Mouse (Mus musculus) CH12.LX (cell line): ENCODE results near the gene Hmox2. TPM values are rescaled to one million over a fixed set of nuclear protein-coding genes. Genes with fewer than 3 reads are reported as not detected.

Experiments
- DNase-seq: peaks from one replicate; pipeline ENCODE4 v3.0.0-alpha.2; 2013; ENCODE audit errors: extremely low read depth
- H3K27ac ChIP-seq: 2 replicates; pipeline ENCODE4 v1.5.1; 2012; ENCODE audit warnings: low read depth, mild to moderate bottlenecking, control low read depth, moderate library complexity; ENCODE audit not compliant: insufficient read depth
- H3K27me3 ChIP-seq: replicated peaks from 2 replicates; pipeline ENCODE3; 2012; ENCODE audit warnings: inconsistent platforms
- H3K36me3 ChIP-seq, 2 experiments: replicated peaks in 1 of 2; 2 replicates each; pipeline versions ENCODE3 to v1.6.1; 2012; ENCODE audit warnings: inconsistent platforms in 1 of 2, low read length in 1 of 2, mild to moderate bottlenecking in 1 of 2, mixed read lengths in 1 of 2, moderate library complexity in 1 of 2; ENCODE audit not compliant: control insufficient read depth in 1 of 2, insufficient read depth in 1 of 2
- H3K4me1 ChIP-seq, 2 experiments: 2 replicates each; pipeline ENCODE4 v1.6.1; 2012; ENCODE audit warnings: inconsistent platforms in 1 of 2, moderate library complexity in 1 of 2; ENCODE audit not compliant: insufficient read depth in 2 of 2, control insufficient read depth in 1 of 2
- H3K4me2 ChIP-seq: 2 replicates; pipeline ENCODE4 v1.6.1; 2012; ENCODE audit warnings: low read depth, mild to moderate bottlenecking, control low read depth; ENCODE audit not compliant: poor library complexity, insufficient read depth, severe bottlenecking
- H3K4me3 ChIP-seq, 3 experiments: fragments of 150-350 bp in 1 of 3; sonication (generic) in 1 of 3; replicated peaks in 1 of 3; 2 replicates each; pipeline versions ENCODE3 to v1.5.1; 2011 to 2012; ENCODE audit warnings: low read depth in 2 of 3, low read length in 2 of 3, mild to moderate bottlenecking in 2 of 3, moderate library complexity in 2 of 3, control low read depth in 1 of 3, improper control_type of control experiment in 1 of 3, inconsistent platforms in 1 of 3, mixed read lengths in 1 of 3; ENCODE audit not compliant: poor library complexity in 1 of 3
- H3K79me2 ChIP-seq: replicated peaks from 2 replicates; pipeline ENCODE4 v1.6.1; 2012; ENCODE audit warnings: mild to moderate bottlenecking, moderate library complexity; ENCODE audit not compliant: control insufficient read depth, poor library complexity, insufficient read depth, severe bottlenecking; ENCODE audit errors: extremely low read depth
- H3K9ac ChIP-seq: 2 replicates; pipeline ENCODE4 v1.6.1; 2012; ENCODE audit warnings: low read depth, mild to moderate bottlenecking, control low read depth, moderate library complexity; ENCODE audit not compliant: insufficient read depth
- H3K9me3 ChIP-seq: replicated peaks from 2 replicates; pipeline ENCODE3; 2012; ENCODE audit warnings: low read length, inconsistent platforms, mixed read lengths
- BHLHE40 ChIP-seq: IDR thresholded peaks from 2 replicates; pipeline ENCODE4 v1.6.1; 2011; ENCODE audit warnings: mild to moderate bottlenecking, low read depth, low read length, improper control_type of control experiment
- EP300 ChIP-seq: IDR thresholded peaks from 2 replicates; pipeline ENCODE4 v1.6.1; 2011; ENCODE audit warnings: low read length, improper control_type of control experiment
- KAT2A ChIP-seq: IDR thresholded peaks from 2 replicates; pipeline ENCODE4 v1.6.1; 2012; ENCODE audit warnings: low read length, improper control_type of control experiment, inconsistent platforms; ENCODE audit not compliant: insufficient replicate concordance
- MAFK ChIP-seq: IDR thresholded peaks from 2 replicates; pipeline ENCODE4 v1.6.1; 2011; ENCODE audit warnings: low read length, improper control_type of control experiment; ENCODE audit not compliant: insufficient replicate concordance
- MAZ ChIP-seq: IDR thresholded peaks from 2 replicates; pipeline ENCODE4 v1.6.1; 2012; ENCODE audit warnings: low read depth, mild to moderate bottlenecking, inconsistent platforms, low read length, improper control_type of control experiment, moderate library complexity
- MXI1 ChIP-seq: IDR thresholded peaks from 2 replicates; pipeline ENCODE4 v1.6.1; 2011; ENCODE audit warnings: mild to moderate bottlenecking, low read depth, low read length, improper control_type of control experiment
- MYC ChIP-seq: IDR thresholded peaks from 2 replicates; pipeline ENCODE4 v1.6.1; 2011; ENCODE audit warnings: low read depth, mild to moderate bottlenecking, improper control_type of control experiment, low read length
- NELFE ChIP-seq: IDR thresholded peaks from 2 replicates; pipeline ENCODE4 v1.6.1; 2011; ENCODE audit warnings: low read depth, low read length, improper control_type of control experiment
- POLR2A ChIP-seq: IDR thresholded peaks from 2 replicates; pipeline ENCODE4 v1.6.1; 2011; ENCODE audit warnings: low read depth, mild to moderate bottlenecking, improper control_type of control experiment, low read length
- TCF12 ChIP-seq: IDR thresholded peaks from 2 replicates; pipeline ENCODE4 v1.6.1; 2014; ENCODE audit warnings: low read depth, mild to moderate bottlenecking, inconsistent platforms, low read length, improper control_type of control experiment
- USF2 ChIP-seq: conservative IDR thresholded peaks from 2 replicates; pipeline ENCODE4 v1.6.1; 2011; ENCODE audit warnings: low read depth, low read length, improper control_type of control experiment
- ZNF384 ChIP-seq: IDR thresholded peaks from 2 replicates; pipeline ENCODE4 v1.6.1; 2012; ENCODE audit warnings: low read depth, low read length, improper control_type of control experiment, inconsistent platforms
- dilution Hi-C: fragments of 300-500 bp; cut with MboI; formaldehyde crosslinking; loops from 2 replicates; pipeline ENCODE4 v1.14.3; 2020; ENCODE audit warnings: low sequenced_read_pairs; ENCODE audit not compliant: extremely low pct_unique_long_range_greater_than_20kb, extremely low pct_ligation_motif_present
- in situ Hi-C: fragments of 300-500 bp; cut with MboI; formaldehyde crosslinking; loops from 3 replicates; pipeline ENCODE4 v1.14.3; 2019; ENCODE audit warnings: low sequenced_read_pairs, low pct_ligation_motif_present, low pct_unique_long_range_greater_than_20kb, mixed read lengths
- polyA plus RNA-seq: library from polyadenylated mRNA; unstranded; fragments of >175 nt; gene quantifications from 2 replicates; pipeline ENCODE4 v1.2.1, GENCODE M21; 2012; ENCODE audit warnings: low read depth; ENCODE audit not compliant: insufficient read length
- total RNA-seq, 2 experiments: library from RNA; depleted of rRNA; stranded (reverse); fragments of 300-350 nt in 1 of 2; fragments of >200 nt in 1 of 2; gene quantifications; 2 replicates each; pipeline ENCODE4 v1.2.3; 2012 to 2014

The Hmox2 gene
- total and polyA plus RNA-seq, 3 experiments: 72.3 to 91.9 (median 74.0) TPM

GRCm38 (mm10) chr16:4796631-4797030, 70.5 kb downstream of the Hmox2 start:
- no peaks in the 10 kb centered on the region for H3K36me3 ChIP-seq
- H3K4me1 ChIP-seq: no peaks in the 10 kb centered on the region
- no peak overlapping the region for H3K4me3 ChIP-seq
- in situ Hi-C loops: no loop called here
- H3K79me2 ChIP-seq: no peaks in the 10 kb centered on the region
- dilution Hi-C loops: no loop called here
- TF ChIP-seq ZNF384: no peak
- no peak for TF ChIP-seq BHLHE40
- no peak for TF ChIP-seq MXI1
- no peak for TF ChIP-seq USF2
- TF ChIP-seq MYC: no peak
- TF ChIP-seq EP300: no peak
- no peak for TF ChIP-seq KAT2A
- no peak for TF ChIP-seq NELFE
- no peak for TF ChIP-seq TCF12
- no peak for TF ChIP-seq MAZ
- no peak for TF ChIP-seq MAFK
- TF ChIP-seq POLR2A: no peak
- TF ChIP-seq, all 38 proteins: peak for 0
- no peak overlapping the region for H3K27ac ChIP-seq
- no peak overlapping the region for H3K4me2 ChIP-seq
- DNase-seq: no peak
- peaks cover 7% of the 10 kb centered on the region for H3K9me3 ChIP-seq
- H3K27me3 ChIP-seq: no peaks in the 10 kb centered on the region
- H3K9ac ChIP-seq: no peak overlapping the region

Other genes with a start within 250 kb of the Hmox2 start
- gene Srl, start 184.5 kb upstream of the Hmox2 start, total RNA-seq (2012; rRNA removed): 44.6 and 60.3 TPM in 2 replicates
- gene Srl, start 184.5 kb upstream of the Hmox2 start, total RNA-seq (2014; rRNA removed): 62.7 and 88.8 TPM in 2 replicates
- 71.3 and 77.9 TPM in 2 replicates for gene Srl, start 184.5 kb upstream of the Hmox2 start, polyA plus RNA-seq
- gene Tfap4, start 166.5 kb upstream of the Hmox2 start, total RNA-seq (2012; rRNA removed): 23.5 and 27.5 TPM in 2 replicates
- 24.0 and 25.0 TPM in 2 replicates for gene Tfap4, start 166.5 kb upstream of the Hmox2 start, total RNA-seq (2014; rRNA removed)
- gene Tfap4, start 166.5 kb upstream of the Hmox2 start, polyA plus RNA-seq: 43.3 and 46.6 TPM in 2 replicates
- 2.1 and 2.5 TPM in 2 replicates for gene Glis2, start 131.6 kb upstream of the Hmox2 start, total RNA-seq (2012; rRNA removed)
- gene Glis2, start 131.6 kb upstream of the Hmox2 start, total RNA-seq (2014; rRNA removed): 0.39 and 0.59 TPM in 2 replicates
- 3.2 and 3.3 TPM in 2 replicates for gene Glis2, start 131.6 kb upstream of the Hmox2 start, polyA plus RNA-seq
- gene Pam16, start 101.4 kb upstream of the Hmox2 start, total RNA-seq (2012; rRNA removed): 152 and 158 TPM in 2 replicates
- gene Pam16, start 101.4 kb upstream of the Hmox2 start, total RNA-seq (2014; rRNA removed): 93.3 and 103 TPM in 2 replicates
- gene Pam16, start 101.4 kb upstream of the Hmox2 start, polyA plus RNA-seq: 11.6 and 38.2 TPM in 2 replicates
- 1.4 and 2.0 TPM in 2 replicates for gene Vasn, start 86.4 kb upstream of the Hmox2 start, total RNA-seq (2012; rRNA removed)
- 2.2 TPM in 2 replicates for gene Vasn, start 86.4 kb upstream of the Hmox2 start, total RNA-seq (2014; rRNA removed)
- 4.1 and 5.0 TPM in 2 replicates for gene Vasn, start 86.4 kb upstream of the Hmox2 start, polyA plus RNA-seq
- 80.4 and 81.8 TPM in 2 replicates for gene Dnaja3, start 86.4 kb upstream of the Hmox2 start, total RNA-seq (2012; rRNA removed)
- 85.1 and 85.3 TPM in 2 replicates for gene Dnaja3, start 86.4 kb upstream of the Hmox2 start, total RNA-seq (2014; rRNA removed)
- gene Dnaja3, start 86.4 kb upstream of the Hmox2 start, polyA plus RNA-seq: 51.5 and 56.6 TPM in 2 replicates
- 19.8 and 20.0 TPM in 2 replicates for gene Coro7, start 46.6 kb upstream of the Hmox2 start, total RNA-seq (2012; rRNA removed)
- gene Coro7, start 46.6 kb upstream of the Hmox2 start, total RNA-seq (2014; rRNA removed): 5.7 and 6.1 TPM in 2 replicates
- gene Coro7, start 46.6 kb upstream of the Hmox2 start, polyA plus RNA-seq: 40.2 and 43.2 TPM in 2 replicates
- 20.0 and 20.3 TPM in 2 replicates for gene Nmral1, start 7.0 kb upstream of the Hmox2 start, total RNA-seq (2012; rRNA removed)
- gene Nmral1, start 7.0 kb upstream of the Hmox2 start, total RNA-seq (2014; rRNA removed): 2.4 and 3.6 TPM in 2 replicates
- gene Nmral1, start 7.0 kb upstream of the Hmox2 start, polyA plus RNA-seq: 3.2 TPM in 2 replicates
- gene Cdip1, start 63.9 kb downstream of the Hmox2 start, total RNA-seq (2012; rRNA removed): 28.0 and 28.7 TPM in 2 replicates
- gene Cdip1, start 63.9 kb downstream of the Hmox2 start, total RNA-seq (2014; rRNA removed): 20.0 and 22.3 TPM in 2 replicates
- 18.5 and 22.2 TPM in 2 replicates for gene Cdip1, start 63.9 kb downstream of the Hmox2 start, polyA plus RNA-seq
- gene 4930562C15Rik, start 109.1 kb downstream of the Hmox2 start, total RNA-seq (2012; rRNA removed): 0.04 and 0.13 TPM in 2 replicates
- gene 4930562C15Rik, start 109.1 kb downstream of the Hmox2 start, total RNA-seq (2014; rRNA removed): 0.11 and 0.20 TPM in 2 replicates
- gene 4930562C15Rik, start 109.1 kb downstream of the Hmox2 start, polyA plus RNA-seq: 0.59 and 0.80 TPM in 2 replicates
- gene Ubald1, start 154.0 kb downstream of the Hmox2 start, total RNA-seq (2012; rRNA removed): 11.6 and 12.9 TPM in 2 replicates
- 7.2 and 9.6 TPM in 2 replicates for gene Ubald1, start 154.0 kb downstream of the Hmox2 start, total RNA-seq (2014; rRNA removed)
- 48.7 and 53.7 TPM in 2 replicates for gene Ubald1, start 154.0 kb downstream of the Hmox2 start, polyA plus RNA-seq
- gene Mgrn1, start 159.9 kb downstream of the Hmox2 start, total RNA-seq (2012; rRNA removed): 14.1 and 16.9 TPM in 2 replicates
- gene Mgrn1, start 159.9 kb downstream of the Hmox2 start, total RNA-seq (2014; rRNA removed): 9.0 and 11.7 TPM in 2 replicates
- gene Mgrn1, start 159.9 kb downstream of the Hmox2 start, polyA plus RNA-seq: 12.9 and 15.5 TPM in 2 replicates
- 65.7 and 66.1 TPM in 2 replicates for gene Nudt16l1, start 212.4 kb downstream of the Hmox2 start, total RNA-seq (2012; rRNA removed)
- gene Nudt16l1, start 212.4 kb downstream of the Hmox2 start, total RNA-seq (2014; rRNA removed): 32.8 and 36.3 TPM in 2 replicates
- gene Nudt16l1, start 212.4 kb downstream of the Hmox2 start, polyA plus RNA-seq: 94.9 and 101 TPM in 2 replicates
- 24.4 and 34.0 TPM in 2 replicates for gene Anks3, start 237.8 kb downstream of the Hmox2 start, total RNA-seq (2012; rRNA removed)
- gene Anks3, start 237.8 kb downstream of the Hmox2 start, total RNA-seq (2014; rRNA removed): 17.0 and 17.4 TPM in 2 replicates
- gene Anks3, start 237.8 kb downstream of the Hmox2 start, polyA plus RNA-seq: 33.5 and 34.9 TPM in 2 replicates